8 mouse cellular contexts compared by ENCODE assay signal in genomic region chr5:142463011-142463410, GRCm38 (mm10). TPM values are rescaled to one million over a fixed set of nuclear protein-coding genes. Genes with fewer than 3 reads are reported as not detected.
DNase-seq lines count a peak whose midpoint lies in the region; ATAC-seq and TF ChIP-seq lines count a peak whose summit lies in the region.

No protein-coding gene starts in this region.

- 78% methylated on average over 6 of the region's 6 CpGs for WGBS in heart, embryonic 13.5 days
- 84% methylated on average over 6 of the region's 6 CpGs for WGBS in hindbrain, embryonic 13.5 days
- 88% methylated on average over 6 of the region's 6 CpGs for WGBS in midbrain, embryonic 13.5 days

- no peak for TF ChIP-seq POLR2A in bone marrow macrophage, adult 2 months (IDR thresholded peaks at IDR 0.05; ENCODE audit: borderline replicate concordance, low read depth, low read length)

- H3K4me1 ChIP-seq in heart, embryonic 13.5 days, result peaks cover 15% of the 10 kb centered on the region
- H3K4me1 ChIP-seq in bone marrow macrophage, adult 2 months (ENCODE audit: control insufficient read depth, insufficient read depth, low read length), result peaks cover 42% of the 10 kb centered on the region
- H3K4me1 ChIP-seq in hindbrain, embryonic 13.5 days (replicated peaks), result peaks cover 16% of the 10 kb centered on the region
- peaks cover 18% of the 10 kb centered on the region for H3K4me1 ChIP-seq in midbrain, embryonic 13.5 days (replicated peaks)

- H3K36me3 ChIP-seq in heart, embryonic 13.5 days, result peaks cover 48% of the 10 kb centered on the region
- peaks cover 38% of the 10 kb centered on the region for H3K36me3 ChIP-seq in hindbrain, embryonic 13.5 days
- H3K36me3 ChIP-seq in midbrain, embryonic 13.5 days, result peaks cover 29% of the 10 kb centered on the region

- no peak for TF ChIP-seq CTCF in bone marrow macrophage, adult 2 months (IDR thresholded peaks at IDR 0.05; ENCODE audit: low read depth, low read length)

- ATAC-seq in heart, embryonic 13.5 days (ENCODE audit: extremely low read depth, insufficient number of reproducible peaks, low FRiP score, low TSS enrichment), result no peak
- ATAC-seq in hindbrain, embryonic 13.5 days (ENCODE audit: low FRiP score), result no peak
- ATAC-seq in midbrain, embryonic 13.5 days, result peak; percentile 17; the same call in 1 of the 2 replicates

- no peak for DNase-seq in heart, adult 9 months (ENCODE audit: low spot score in 2 of 2)
- no peak for DNase-seq in adipocyte (ENCODE audit: low spot score)
- no peak for DNase-seq in Muller cell, postnatal 12 days (ENCODE audit: inconsistent ontology term)
- DNase-seq in left cerebral cortex, adult 8-10 months (ENCODE audit: low spot score in 2 of 2), result no peak

- peak overlapping the region; percentile 90 for H3K27ac ChIP-seq in heart, embryonic 13.5 days (replicated peaks)
- H3K27ac ChIP-seq in bone marrow macrophage, adult 2 months (ENCODE audit: insufficient read depth, low read depth, low read length), result peak overlapping the region; percentile 79
- peak overlapping the region; percentile 88 for H3K27ac ChIP-seq in hindbrain, embryonic 13.5 days
- H3K27ac ChIP-seq in midbrain, embryonic 13.5 days, result peak overlapping the region; percentile 87

- no peaks in the 10 kb centered on the region for H3K9me3 ChIP-seq in heart, embryonic 13.5 days
- no peaks in the 10 kb centered on the region for H3K9me3 ChIP-seq in hindbrain, embryonic 13.5 days
- H3K9me3 ChIP-seq in midbrain, embryonic 13.5 days, result no peaks in the 10 kb centered on the region

- no peaks in the 10 kb centered on the region for H3K27me3 ChIP-seq in heart, embryonic 13.5 days (replicated peaks)
- no peaks in the 10 kb centered on the region for H3K27me3 ChIP-seq in hindbrain, embryonic 13.5 days
- no peaks in the 10 kb centered on the region for H3K27me3 ChIP-seq in midbrain, embryonic 13.5 days

- H3K4me3 ChIP-seq in heart, embryonic 13.5 days, result peak overlapping the region; percentile 92
- H3K4me3 ChIP-seq in bone marrow macrophage, adult 2 months (ENCODE audit: insufficient read depth, low read length), result no peak overlapping the region
- peak overlapping the region; percentile 78 for H3K4me3 ChIP-seq in hindbrain, embryonic 13.5 days
- peak overlapping the region; percentile 79 for H3K4me3 ChIP-seq in midbrain, embryonic 13.5 days (replicated peaks)

- peak overlapping the region; percentile 95 for H3K4me2 ChIP-seq in heart, embryonic 13.5 days
- peak overlapping the region; percentile 93 for H3K4me2 ChIP-seq in hindbrain, embryonic 13.5 days
- H3K4me2 ChIP-seq in midbrain, embryonic 13.5 days (replicated peaks), result peak overlapping the region; percentile 91

- peak overlapping the region; percentile 80 for H3K9ac ChIP-seq in heart, embryonic 13.5 days
- peak overlapping the region; percentile 69 for H3K9ac ChIP-seq in hindbrain, embryonic 13.5 days
- H3K9ac ChIP-seq in midbrain, embryonic 13.5 days (replicated peaks), result peak overlapping the region; percentile 70; the same call in 1 of the 2 replicates

RNA-seq across cellular contexts. Expression of gene Ap5z1, which starts 0.7 kb away (rescaled TPM):
- polyA plus RNA-seq in heart, embryonic 13.5 days (2015; fragmentation: Nextera tagmentation; extraction: Ambion mirVana), result 6.9 and 7.4 TPM in 2 replicates
- polyA plus RNA-seq in bone marrow macrophage, adult 2 months (2012; ENCODE audit: insufficient read depth, insufficient read length, missing spikeins), result 28.9 and 29.1 TPM in 2 replicates
- polyA plus RNA-seq in hindbrain, embryonic 13.5 days (2015; fragmentation: Nextera tagmentation; extraction: Ambion mirVana), result 12.8 and 15.2 TPM in 2 replicates
- 14.3 and 14.8 TPM in 2 replicates for polyA plus RNA-seq in midbrain, embryonic 13.5 days (2015; fragmentation: Nextera tagmentation; extraction: Ambion mirVana)
- total RNA-seq in left cerebral cortex, adult 8-10 months (2022), result 10 to 100 TPM; 20.1 to 25.6 (median 25.1) TPM
